Mouse (Mus musculus): ENCODE data around the gene Iars2.

DNA sequence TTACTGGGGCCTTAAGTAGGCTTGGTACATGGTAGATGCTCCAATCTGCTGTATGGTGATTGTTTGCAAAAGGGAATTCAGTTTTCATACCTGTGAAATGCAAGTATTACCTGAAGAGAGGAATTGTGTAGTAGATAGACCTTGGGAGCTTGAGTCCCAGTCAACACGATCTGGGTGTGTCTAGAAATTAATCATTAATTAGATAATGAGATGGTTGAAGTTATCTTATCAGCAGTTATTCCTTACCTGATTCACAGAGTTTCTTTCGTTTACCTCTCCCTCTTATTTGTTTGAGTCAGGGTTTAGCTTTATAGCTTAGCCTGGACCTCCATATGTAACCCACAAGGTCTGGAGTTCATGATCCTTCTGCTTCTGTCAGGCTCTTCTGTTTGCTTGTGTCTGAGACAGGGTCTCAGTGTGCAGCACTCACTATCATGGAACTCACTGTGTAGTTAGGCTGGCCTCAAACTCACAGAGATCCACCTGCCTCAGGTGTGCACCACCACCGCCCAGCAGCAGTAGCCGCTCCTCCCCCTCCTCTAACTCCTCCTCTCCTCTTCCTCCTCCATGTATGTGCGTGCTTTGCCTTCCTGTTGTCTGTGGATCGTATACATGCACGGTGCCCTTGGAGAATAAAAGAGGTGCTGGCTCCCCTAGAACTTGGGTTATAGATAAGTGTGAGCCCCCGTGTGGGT, 58.6 kb downstream of the Iars2 start:
- TF ChIP-seq CTCF (IDR thresholded peaks at IDR 0.05; ENCODE audit: borderline replicate concordance, extremely low read depth, insufficient read depth, insufficient read length): no peak
- no peak for TF ChIP-seq POLR2A (IDR thresholded peaks at IDR 0.05; ENCODE audit: borderline replicate concordance, extremely low read depth, insufficient read depth, insufficient read length, poor library complexity, severe bottlenecking)
